In genomic region chr17:44777337-44777804, GRCm38 (mm10) we compare ENCODE assay signal across 8 mouse cellular contexts. TPM values are rescaled to one million over a fixed set of nuclear protein-coding genes. Genes with fewer than 3 reads are reported as not detected.
A peak's percentile ranks its signal among the peaks of the same experiment; 100 is the strongest.
DNase-seq lines count a peak whose midpoint lies in the region; ATAC-seq lines count a peak whose summit lies in the region.

No protein-coding gene starts in this region.

- H3K36me3 ChIP-seq in embryonic facial prominence, embryonic 14.5 days (ENCODE audit: control insufficient read depth, insufficient read depth, low read length) = no peaks in the 10 kb centered on the region
- H3K36me3 ChIP-seq in heart, embryonic 10.5 days = no peaks in the 10 kb centered on the region
- H3K36me3 ChIP-seq in kidney, embryonic 15.5 days = no peaks in the 10 kb centered on the region
- no peaks in the 10 kb centered on the region for H3K36me3 ChIP-seq in stomach, embryonic 15.5 days

- H3K9ac ChIP-seq in embryonic facial prominence, embryonic 14.5 days (ENCODE audit: low read depth, low read length) = peak overlapping the region; percentile 95
- H3K9ac ChIP-seq in kidney, embryonic 15.5 days = peak overlapping the region; percentile 93
- H3K9ac ChIP-seq in stomach, embryonic 15.5 days = peak overlapping the region; percentile 88

- H3K27ac ChIP-seq in embryonic facial prominence, embryonic 14.5 days (replicated peaks; ENCODE audit: low read depth, low read length) = peak overlapping the region; percentile 92
- peak overlapping the region; percentile 95 for H3K27ac ChIP-seq in heart, embryonic 10.5 days
- peak overlapping the region; percentile 92 for H3K27ac ChIP-seq in kidney, embryonic 15.5 days
- H3K27ac ChIP-seq in stomach, embryonic 15.5 days = peak overlapping the region; percentile 89

- no peaks in the 10 kb centered on the region for H3K9me3 ChIP-seq in embryonic facial prominence, embryonic 14.5 days (ENCODE audit: control insufficient read depth, low read length)
- no peaks in the 10 kb centered on the region for H3K9me3 ChIP-seq in heart, embryonic 10.5 days
- no peaks in the 10 kb centered on the region for H3K9me3 ChIP-seq in kidney, embryonic 15.5 days (replicated peaks)
- H3K9me3 ChIP-seq in stomach, embryonic 15.5 days = no peaks in the 10 kb centered on the region

- ATAC-seq in embryonic facial prominence, embryonic 14.5 days (ENCODE audit: low read depth) = peak; percentile 81
- peak; percentile 88 for ATAC-seq in kidney, embryonic 15.5 days (replicated peaks; ENCODE audit: low FRiP score)
- peak; percentile 59 for ATAC-seq in stomach, embryonic 15.5 days (ENCODE audit: insufficient read depth, low FRiP score, low read depth)

- peak; percentile 78 for DNase-seq in 3T3-L1 (ENCODE audit: low read depth, low spot score)
- DNase-seq in adrenal gland, postnatal 25 days = peak; percentile 63
- peak; percentile 79 for DNase-seq in embryonic facial prominence, embryonic 14.5 days (ENCODE audit: low spot score)
- peak; percentile 86 for DNase-seq in heart, embryonic 10.5 days (ENCODE audit: low spot score)
- peak; percentile 71 for DNase-seq in liver
- DNase-seq in monocyte, adult 2 months (ENCODE audit: low read depth in 1 of 2, low spot score in 2 of 2) = peak; percentile 22 to 47

- H3K27me3 ChIP-seq in embryonic facial prominence, embryonic 14.5 days (replicated peaks; ENCODE audit: control insufficient read depth, insufficient read depth, low read length) = no peaks in the 10 kb centered on the region
- no peaks in the 10 kb centered on the region for H3K27me3 ChIP-seq in heart, embryonic 10.5 days (ENCODE audit: insufficient read depth, poor library complexity, severe bottlenecking)
- no peaks in the 10 kb centered on the region for H3K27me3 ChIP-seq in kidney, embryonic 15.5 days
- no peaks in the 10 kb centered on the region for H3K27me3 ChIP-seq in stomach, embryonic 15.5 days (replicated peaks)

- H3K4me1 ChIP-seq in embryonic facial prominence, embryonic 14.5 days (ENCODE audit: control insufficient read depth, insufficient read depth, low read length) = peaks cover 5% of the 10 kb centered on the region; the same call in 1 of the 2 replicates
- peaks cover 4% of the 10 kb centered on the region; the same call in 1 of the 2 replicates for H3K4me1 ChIP-seq in heart, embryonic 10.5 days
- peaks cover 7% of the 10 kb centered on the region; the same call in 1 of the 2 replicates for H3K4me1 ChIP-seq in kidney, embryonic 15.5 days
- H3K4me1 ChIP-seq in stomach, embryonic 15.5 days = no peaks in the 10 kb centered on the region

- H3K4me3 ChIP-seq in embryonic facial prominence, embryonic 14.5 days (ENCODE audit: low read depth, low read length) = peak overlapping the region; percentile 83
- H3K4me3 ChIP-seq in heart, embryonic 10.5 days = peak overlapping the region; percentile 83
- H3K4me3 ChIP-seq in kidney, embryonic 15.5 days (replicated peaks) = peak overlapping the region; percentile 85
- H3K4me3 ChIP-seq in stomach, embryonic 15.5 days (replicated peaks) = peak overlapping the region; percentile 71

- peak overlapping the region; percentile 78 for H3K4me2 ChIP-seq in embryonic facial prominence, embryonic 14.5 days (ENCODE audit: low read depth, low read length)
- H3K4me2 ChIP-seq in kidney, embryonic 15.5 days = peak overlapping the region; percentile 79
- H3K4me2 ChIP-seq in stomach, embryonic 15.5 days = peak overlapping the region; percentile 60

- 1% methylated on average over 22 of the region's 35 CpGs for WGBS in embryonic facial prominence, embryonic 14.5 days
- under 1% methylated on average over 35 of the region's 35 CpGs for WGBS in heart, embryonic 10.5 days
- WGBS in kidney, embryonic 15.5 days = under 1% methylated on average over 33 of the region's 35 CpGs
- 1% methylated on average over 35 of the region's 35 CpGs for WGBS in stomach, embryonic 15.5 days

RNA-seq across cellular contexts. Expression of gene Supt3, which starts 0.4 kb away (rescaled TPM):
- 25.9 and 26.1 TPM in 2 replicates for total RNA-seq in adrenal gland, postnatal 25 days (2021)
- polyA plus RNA-seq in embryonic facial prominence, embryonic 14.5 days (2014; fragmentation: Nextera tagmentation; extraction: Ambion mirVana) = 17.6 and 19.8 TPM in 2 replicates
- polyA plus RNA-seq in heart, embryonic 10.5 days (2016; fragmentation: Nextera tagmentation; extraction: Ambion mirVana) = 19.8 and 23.1 TPM in 2 replicates
- polyA plus RNA-seq in kidney, embryonic 15.5 days (2015; fragmentation: Nextera tagmentation; extraction: Ambion mirVana) = 22.4 and 23.0 TPM in 2 replicates
- 20.2 and 21.6 TPM in 2 replicates for polyA plus RNA-seq in stomach, embryonic 15.5 days (2015; fragmentation: Nextera tagmentation; extraction: Ambion mirVana)

RNA-seq across cellular contexts. Expression of gene Runx2, which starts 37.2 kb away (rescaled TPM):
- 48.9 and 60.4 TPM in 2 replicates for total RNA-seq in adrenal gland, postnatal 25 days (2021)
- polyA plus RNA-seq in embryonic facial prominence, embryonic 14.5 days (2014; fragmentation: Nextera tagmentation; extraction: Ambion mirVana) = 26.4 and 28.9 TPM in 2 replicates
- 0.22 and 2.1 TPM in 2 replicates for polyA plus RNA-seq in heart, embryonic 10.5 days (2016; fragmentation: Nextera tagmentation; extraction: Ambion mirVana)
- polyA plus RNA-seq in kidney, embryonic 15.5 days (2015; fragmentation: Nextera tagmentation; extraction: Ambion mirVana) = 1.3 and 3.2 TPM in 2 replicates
- 1.0 TPM in 2 replicates for polyA plus RNA-seq in stomach, embryonic 15.5 days (2015; fragmentation: Nextera tagmentation; extraction: Ambion mirVana)

Comparison
In these comparisons a context has a peak if more than half of its experiments do, and no peak if none do; other contexts are left out.
1. Peak in every context shown above with its lines: DNase-seq, ATAC-seq, H3K4me3 ChIP-seq and H3K27ac ChIP-seq.
2. DNase-seq: peak in every context shown above with its lines; median percentile 86 in heart, embryonic 10.5 days; 79 in embryonic facial prominence, embryonic 14.5 days; 78 in 3T3-L1; 71 in liver; 63 in adrenal gland, postnatal 25 days; 34 in monocyte, adult 2 months.